Mouse (Mus musculus) E14TG2a.4 (cell line): ENCODE results near the gene Hoxc5.

Experiments used
- CTCF ChIP-seq: conservative IDR thresholded peaks from 2 replicates; pipeline ENCODE4 v1.5.1; 2014; ENCODE audit warnings: low read length
- POU5F1 ChIP-seq: IDR thresholded peaks from 2 replicates; pipeline ENCODE4 v1.6.1; 2014; ENCODE audit warnings: low read length, borderline replicate concordance

DNA sequence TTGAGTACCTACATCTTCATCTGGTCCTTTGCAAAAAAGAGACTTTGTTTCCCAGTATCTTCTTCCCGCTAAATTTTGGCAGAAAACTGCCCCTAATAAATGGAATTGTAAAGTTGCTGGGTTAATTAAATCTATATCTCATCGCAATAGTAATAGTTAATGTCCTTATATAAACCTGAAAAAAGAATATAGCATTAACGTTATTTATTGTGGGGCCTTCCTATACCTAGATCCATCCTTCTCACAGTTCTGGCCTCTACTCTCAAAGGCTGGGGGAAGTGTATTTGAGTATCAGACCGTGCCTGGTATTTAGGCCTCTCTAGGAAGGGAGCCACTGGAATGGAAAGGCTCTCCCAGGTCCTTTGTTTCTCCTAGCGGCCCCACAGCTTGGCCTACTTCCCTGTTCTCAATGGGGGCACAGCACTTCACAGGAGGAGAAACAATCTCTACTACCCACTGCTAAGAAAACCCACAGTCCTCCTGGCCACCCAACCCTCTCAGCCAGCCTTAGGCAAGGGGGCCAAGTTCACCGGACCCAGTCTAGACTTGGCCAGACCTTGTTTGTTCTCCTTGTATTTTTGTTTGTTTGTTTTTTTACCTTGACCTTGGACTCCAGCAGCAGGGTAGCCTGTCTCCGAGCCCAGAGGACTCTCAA is 48.5 kb upstream of the Hoxc5 start:
- no peak for TF ChIP-seq CTCF
- no peak for TF ChIP-seq POU5F1
